Mouse (Mus musculus) cerebellum, adult 2 months (tissue): ENCODE measurements around the gene Wnk4.

Experiments
- CTCF ChIP-seq: fragments of 200-500 bp; IDR thresholded peaks from 2 replicates; pipeline ENCODE4 v1.5.1; 2011; ENCODE audit warnings: low read depth, mild to moderate bottlenecking, control low read depth, low read length, moderate library complexity, borderline replicate concordance; ENCODE audit not compliant: insufficient read depth
- POLR2A ChIP-seq: fragments of 200-500 bp; IDR thresholded peaks from 2 replicates; pipeline ENCODE4 v1.6.1; 2011; ENCODE audit warnings: low read length, control low read depth, borderline replicate concordance; ENCODE audit not compliant: insufficient read depth

DNA sequence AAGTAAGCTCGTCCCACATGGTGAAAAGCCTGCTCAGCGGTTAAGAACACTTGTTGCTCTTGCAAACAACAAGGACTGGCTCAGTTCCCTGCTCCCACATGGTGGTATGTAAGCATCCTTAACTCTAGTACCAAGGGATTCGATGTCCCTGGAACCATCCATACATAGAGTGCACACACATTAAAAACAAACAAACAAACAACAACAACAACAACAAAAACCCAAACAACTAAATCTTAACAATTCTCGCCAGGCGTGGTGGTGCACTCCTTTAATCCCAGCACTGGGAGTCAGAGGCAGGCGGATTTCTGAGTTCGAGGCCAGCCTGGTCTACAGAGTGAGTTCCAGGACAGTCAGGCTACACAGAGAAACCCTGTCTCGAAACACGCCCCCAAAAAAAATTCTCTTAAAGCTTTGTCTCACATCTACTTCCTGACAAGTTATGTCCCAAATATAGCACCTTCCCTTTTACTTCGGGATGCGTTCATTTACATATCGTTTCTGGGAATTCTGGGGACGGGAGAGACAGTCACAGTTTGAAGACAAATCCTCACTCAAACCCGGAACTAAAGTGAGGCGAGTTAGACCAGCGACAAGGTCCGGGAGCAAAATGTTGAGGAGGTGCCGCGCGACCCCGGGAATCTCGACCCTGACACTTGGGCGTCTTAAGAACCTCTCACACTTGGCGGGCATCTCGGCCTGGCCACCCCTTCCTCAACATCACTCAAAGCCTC lies 34.9 kb upstream of the Wnk4 start:
- TF ChIP-seq CTCF, result no peak
- TF ChIP-seq POLR2A, result no peak
